Mouse (Mus musculus) hindbrain, embryonic 11.5 days (tissue): ENCODE data around the gene Has1. TPM values are rescaled to one million over a fixed set of nuclear protein-coding genes. Genes with fewer than 3 reads are reported as not detected.

Source experiments
- ATAC-seq: fragments of 200-750 bp; cut with Nextera tagmentation; 2 replicates; pipeline ENCODE4 v1.8.0; 2017; ENCODE audit warnings: mild to moderate bottlenecking, moderate TSS enrichment, moderate library complexity; ENCODE audit not compliant: low FRiP score
- DNase-seq: peaks from one replicate; pipeline ENCODE4 v3.0.0-alpha.2; 2015; ENCODE audit warnings: low spot score
- H3K27ac ChIP-seq: fragments of 300-500 bp; sonication (generic); 2 replicates; pipeline ENCODE4 v1.5.1; 2014; ENCODE audit warnings: mild to moderate bottlenecking, low read depth, low read length
- H3K27me3 ChIP-seq: fragments of 300-500 bp; sonication (generic); 2 replicates; pipeline ENCODE4 v1.6.1; 2014; ENCODE audit warnings: mild to moderate bottlenecking, low read length, moderate library complexity, mixed read lengths; ENCODE audit not compliant: control insufficient read depth, insufficient read depth
- H3K36me3 ChIP-seq: fragments of 300-500 bp; sonication (generic); 2 replicates; pipeline ENCODE4 v1.6.1; 2014; ENCODE audit warnings: mild to moderate bottlenecking, low read length, moderate library complexity, mixed read lengths; ENCODE audit not compliant: control insufficient read depth, insufficient read depth
- H3K4me1 ChIP-seq: fragments of 300-500 bp; sonication (generic); replicated peaks from 2 replicates; pipeline ENCODE4 v1.6.1; 2014; ENCODE audit warnings: low read length, mixed read lengths; ENCODE audit not compliant: control insufficient read depth, insufficient read depth
- H3K4me2 ChIP-seq: fragments of 300-500 bp; sonication (generic); replicated peaks from 2 replicates; pipeline ENCODE4 v1.6.1; 2014; ENCODE audit warnings: mild to moderate bottlenecking, low read depth, low read length
- H3K4me3 ChIP-seq: fragments of 300-500 bp; sonication (generic); 2 replicates; pipeline ENCODE4 v1.5.1; 2014; ENCODE audit warnings: low read depth, low read length
- H3K9ac ChIP-seq: fragments of 300-500 bp; sonication (generic); 2 replicates; pipeline ENCODE4 v1.6.1; 2014; ENCODE audit warnings: low read depth, low read length
- H3K9me3 ChIP-seq: fragments of 300-500 bp; sonication (generic); 2 replicates; pipeline ENCODE4 v1.6.1; 2016; ENCODE audit warnings: low read length; ENCODE audit not compliant: control insufficient read depth
- WGBS: fragments of 180-500 bp; shearing (Covaris S2); extraction: QIAGEN DNeasy Blood & Tissue Kit; methylation state at CpG from one replicate; pipeline ENCODE4 v1.1.7; 2014; 5-methylcytosine and 5-hydroxymethylcytosine counted together
- polyA plus RNA-seq: library from polyadenylated mRNA; unstranded; fragments of >200 nt; fragmentation: Nextera tagmentation; extraction: Ambion mirVana; gene quantifications from 2 replicates; pipeline ENCODE4 v1.2.1, GENCODE M21; 2014

Has1 gene
- polyA plus RNA-seq, 1 experiment from 2014 or later = 2.6 TPM

GRCm38 (mm10) chr17:17879347-17879746 is 24.3 kb upstream of the Has1 start:
- DNase-seq = no peak
- 88% methylated on average over 1 of the region's 1 CpGs for WGBS

GRCm38 (mm10) chr17:17871697-17872096 is 16.7 kb upstream of the Has1 start:
- H3K9ac ChIP-seq = no peak overlapping the region
- no peaks in the 10 kb centered on the region for H3K9me3 ChIP-seq
- no peaks in the 10 kb centered on the region for H3K27me3 ChIP-seq
- no peaks in the 10 kb centered on the region for H3K4me1 ChIP-seq
- no peak overlapping the region for H3K4me3 ChIP-seq
- no peaks in the 10 kb centered on the region for H3K36me3 ChIP-seq
- DNase-seq (no peak), ATAC-seq (no peak)
- WGBS = 88% methylated on average over 2 of the region's 2 CpGs
- H3K27ac ChIP-seq = no peak overlapping the region
- H3K4me2 ChIP-seq = no peak overlapping the region

More at GRCm38 (mm10) chr17:17879347-17879746, 24.3 kb upstream of the Has1 start:
- H3K4me1 ChIP-seq = no peaks in the 10 kb centered on the region
- no peak for ATAC-seq
- H3K36me3 ChIP-seq = no peaks in the 10 kb centered on the region
- no peak overlapping the region for H3K9ac ChIP-seq
- no peaks in the 10 kb centered on the region for H3K9me3 ChIP-seq
- no peak overlapping the region for H3K27ac ChIP-seq
- H3K27me3 ChIP-seq = no peaks in the 10 kb centered on the region
- no peak overlapping the region for H3K4me2 ChIP-seq
- H3K4me3 ChIP-seq = no peak overlapping the region

GRCm38 (mm10) chr17:17870892-17871550 is 16.0 kb upstream of the Has1 start:
- no peak for ATAC-seq
- WGBS = 84% methylated on average over 2 of the region's 2 CpGs
- no peak for DNase-seq
- Histone ChIP-seq H3K9me3 (no peaks in the 10 kb centered on the region), H3K4me3 (no peak overlapping the region), H3K27me3 (no peaks in the 10 kb centered on the region), H3K4me2 (no peak overlapping the region), H3K27ac (no peak overlapping the region), H3K36me3 (no peaks in the 10 kb centered on the region), H3K9ac (no peak overlapping the region), H3K4me1 (no peaks in the 10 kb centered on the region)

- DNase-seq = no peak
- 94% methylated on average over 11 of the region's 11 CpGs for WGBS
- Histone ChIP-seq H3K4me3 (no peak overlapping the region), H3K4me2 (no peak overlapping the region), H3K9me3 (no peaks in the 10 kb centered on the region), H3K36me3 (no peaks in the 10 kb centered on the region), H3K27ac (no peak overlapping the region), H3K27me3 (no peaks in the 10 kb centered on the region), H3K9ac (no peak overlapping the region), H3K4me1 (no peaks in the 10 kb centered on the region)
- ATAC-seq = no peak
Measured at GRCm38 (mm10) chr17:17866801-17867469, 11.9 kb upstream of the Has1 start.

- ATAC-seq = no peak
- 66% methylated on average over 2 of the region's 2 CpGs for WGBS
Measured at GRCm38 (mm10) chr17:17865168-17865567, 10.2 kb upstream of the Has1 start.

GRCm38 (mm10) chr17:17862360-17862759 is 7.4 kb upstream of the Has1 start:
- no peaks in the 10 kb centered on the region for H3K36me3 ChIP-seq
- H3K4me2 ChIP-seq = no peak overlapping the region
- no peak for ATAC-seq
- no peaks in the 10 kb centered on the region for H3K4me1 ChIP-seq
- H3K27ac ChIP-seq = no peak overlapping the region
- H3K9me3 ChIP-seq = no peaks in the 10 kb centered on the region
- DNase-seq = no peak
- H3K9ac ChIP-seq = no peak overlapping the region
- H3K27me3 ChIP-seq = no peaks in the 10 kb centered on the region
- H3K4me3 ChIP-seq = no peak overlapping the region
- 42% methylated on average over 1 of the region's 1 CpGs for WGBS

More at GRCm38 (mm10) chr17:17865168-17865567, 10.2 kb upstream of the Has1 start:
- no peaks in the 10 kb centered on the region for H3K27me3 ChIP-seq
- H3K4me1 ChIP-seq = no peaks in the 10 kb centered on the region
- no peak overlapping the region for H3K27ac ChIP-seq
- H3K9ac ChIP-seq = no peak overlapping the region
- no peaks in the 10 kb centered on the region for H3K36me3 ChIP-seq
- no peak overlapping the region for H3K4me2 ChIP-seq
- H3K9me3 ChIP-seq = no peaks in the 10 kb centered on the region
- DNase-seq = no peak
- no peak overlapping the region for H3K4me3 ChIP-seq

- Histone ChIP-seq H3K27ac (no peak overlapping the region), H3K36me3 (no peaks in the 10 kb centered on the region), H3K4me2 (no peak overlapping the region), H3K4me1 (no peaks in the 10 kb centered on the region), H3K9ac (no peak overlapping the region), H3K27me3 (no peaks in the 10 kb centered on the region), H3K4me3 (no peak overlapping the region), H3K9me3 (no peaks in the 10 kb centered on the region)
- ATAC-seq (no peak), DNase-seq (no peak)
- 88% methylated on average over 3 of the region's 3 CpGs for WGBS
Measured at GRCm38 (mm10) chr17:17860110-17860509, 5.1 kb upstream of the Has1 start.

GRCm38 (mm10) chr17:17857446-17857845 is 2.4 kb upstream of the Has1 start:
- Histone ChIP-seq H3K9me3 (no peaks in the 10 kb centered on the region), H3K4me1 (no peaks in the 10 kb centered on the region), H3K36me3 (no peaks in the 10 kb centered on the region), H3K27ac (no peak overlapping the region), H3K4me2 (no peak overlapping the region), H3K4me3 (no peak overlapping the region), H3K9ac (no peak overlapping the region), H3K27me3 (no peaks in the 10 kb centered on the region)
- WGBS = 72% methylated on average over 1 of the region's 1 CpGs
- DNase-seq (no peak), ATAC-seq (no peak)

- Histone ChIP-seq H3K36me3 (no peaks in the 10 kb centered on the region), H3K4me3 (no peak overlapping the region), H3K27me3 (no peaks in the 10 kb centered on the region), H3K9ac (no peak overlapping the region), H3K9me3 (no peaks in the 10 kb centered on the region), H3K27ac (no peak overlapping the region), H3K4me2 (no peak overlapping the region), H3K4me1 (no peaks in the 10 kb centered on the region)
- ATAC-seq (no peak), DNase-seq (no peak)
- 84% methylated on average over 1 of the region's 1 CpGs for WGBS
Measured at GRCm38 (mm10) chr17:17856612-17857011, 1.6 kb upstream of the Has1 start.
